Mouse (Mus musculus) common myeloid progenitor, adult 5-6 weeks (primary cell): Measurements from ENCODE around the gene Cdc6. TPM values are rescaled to one million over a fixed set of nuclear protein-coding genes. Genes with fewer than 3 reads are reported as not detected.

ENCODE experiments used
- ATAC-seq: replicated peaks from 2 replicates; pipeline ENCODE4 v1.8.0; 2016; ENCODE audit warnings: low read depth, mild to moderate bottlenecking, moderate TSS enrichment, inconsistent platforms; ENCODE audit not compliant: poor library complexity, severe bottlenecking
- total RNA-seq: library from RNA; stranded (forward); fragments of 200-1000, 187-1606 nt; gene quantifications from 2 replicates; pipeline ENCODE4 v1.2.3, GENCODE M21; 2017

Cdc6 gene
- total RNA-seq, 1 experiment from 2014 or later = 47.2 TPM

- no peak for ATAC-seq
Observed at GRCm38 (mm10) chr11:98955707-98956235, 48.2 kb downstream of the Cdc6 start.

- no peak for ATAC-seq
Observed at GRCm38 (mm10) chr11:98956340-98956739, 48.7 kb downstream of the Cdc6 start.

DNA sequence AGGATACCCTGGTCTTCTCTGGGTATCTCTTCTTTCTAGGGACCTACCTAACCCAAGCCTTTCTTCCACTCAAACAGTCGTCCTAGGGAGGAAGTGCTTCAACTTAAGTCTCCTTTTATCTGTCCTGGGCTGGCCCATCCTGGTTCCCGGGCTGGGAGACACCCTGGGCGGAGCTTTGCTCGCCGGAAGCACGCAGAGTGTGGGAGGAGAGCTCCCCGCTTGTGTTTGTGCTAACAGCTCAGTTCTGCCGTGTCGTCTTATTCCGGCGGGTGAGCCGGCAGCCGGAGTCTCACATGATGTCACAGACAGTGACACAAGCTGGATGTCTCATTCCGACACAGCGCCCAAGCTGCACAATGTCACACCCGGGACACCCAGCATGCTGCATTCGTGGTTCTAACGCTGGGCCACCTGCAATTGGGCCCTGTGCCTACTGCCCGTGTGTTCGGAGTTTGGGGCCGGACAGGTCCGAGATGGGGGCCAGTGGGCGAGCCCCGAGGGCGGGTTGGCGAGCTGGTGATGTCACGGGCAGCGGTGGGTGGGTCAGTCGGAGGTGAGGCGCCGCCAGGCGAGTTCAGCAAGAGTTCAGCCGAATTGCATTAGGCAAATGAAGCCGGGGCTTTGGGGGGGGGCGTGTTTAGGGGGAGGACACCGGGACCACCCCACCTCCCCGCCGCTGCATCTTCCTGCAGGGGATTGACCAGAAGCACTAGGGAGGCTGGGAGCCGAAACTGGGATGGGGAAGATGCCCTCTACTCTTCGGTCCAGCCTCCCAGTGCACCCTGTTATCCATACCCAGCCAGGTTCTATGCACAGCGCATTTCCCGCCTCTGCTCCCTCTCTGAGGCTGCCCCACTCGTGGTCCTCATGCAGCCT is 52.1 kb downstream of the Cdc6 start:
- ATAC-seq = peak; percentile 70

DNA sequence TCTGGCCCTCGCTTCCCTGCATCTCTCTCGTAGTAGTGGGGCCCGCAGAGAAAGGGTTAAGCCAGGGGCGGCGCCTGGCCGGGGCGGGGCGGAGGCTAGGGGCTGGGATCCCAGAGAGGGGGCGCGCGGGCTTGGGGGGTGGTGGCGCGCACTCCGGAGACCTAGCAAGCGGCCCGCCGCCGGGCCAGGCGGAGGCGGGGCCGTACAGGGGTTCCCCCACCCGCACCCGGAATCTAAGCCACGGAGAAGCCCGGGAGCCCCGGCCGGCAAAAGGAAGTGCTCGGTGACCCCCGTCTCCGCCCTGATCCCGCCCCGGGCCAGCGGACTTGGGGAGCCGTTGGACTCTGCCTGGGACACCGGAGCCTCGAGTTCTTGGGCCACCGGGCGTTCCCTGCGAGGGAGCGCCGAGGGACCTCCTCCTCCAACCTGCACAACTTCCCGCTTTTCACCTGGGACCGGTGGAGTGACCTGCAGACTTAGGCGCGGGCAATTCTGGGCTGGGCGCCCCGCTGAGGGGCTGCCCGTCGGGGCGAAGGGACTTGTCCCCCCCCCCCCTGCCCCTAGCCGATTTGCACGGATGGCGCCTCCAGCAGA is 52.8 kb downstream of the Cdc6 start:
- 0 out of 2 replicates have a peak, but pooled peaks have one; percentile 3 for ATAC-seq

GRCm38 (mm10) chr11:98961051-98961592 is 53.5 kb downstream of the Cdc6 start:
- ATAC-seq = no peak

DNA sequence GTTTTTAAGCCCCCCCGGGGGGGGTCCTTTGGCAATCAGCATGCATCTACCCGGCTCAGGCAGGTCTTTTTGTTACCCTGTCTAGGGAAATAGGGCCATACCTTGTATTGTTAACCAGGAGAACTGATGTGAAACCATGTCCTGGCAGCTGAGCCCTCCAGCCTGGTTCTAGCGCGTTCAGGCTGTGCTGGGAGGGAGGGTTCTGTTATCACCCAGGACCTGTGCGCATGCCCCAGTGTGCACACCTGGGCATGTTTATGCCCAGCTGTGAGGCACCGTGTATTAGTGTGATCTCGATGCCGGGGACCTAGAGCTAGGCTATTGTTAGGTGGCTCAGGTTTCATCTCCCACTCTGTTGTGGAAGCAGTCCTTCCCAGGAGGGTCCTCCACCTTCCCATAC is 54.2 kb downstream of the Cdc6 start:
- no peak for ATAC-seq

GRCm38 (mm10) chr11:98962421-98963095 is 55.0 kb downstream of the Cdc6 start:
- no peak for ATAC-seq

- ATAC-seq = peak; percentile 47
Observed at GRCm38 (mm10) chr11:98963191-98964021, 55.8 kb downstream of the Cdc6 start.

DNA sequence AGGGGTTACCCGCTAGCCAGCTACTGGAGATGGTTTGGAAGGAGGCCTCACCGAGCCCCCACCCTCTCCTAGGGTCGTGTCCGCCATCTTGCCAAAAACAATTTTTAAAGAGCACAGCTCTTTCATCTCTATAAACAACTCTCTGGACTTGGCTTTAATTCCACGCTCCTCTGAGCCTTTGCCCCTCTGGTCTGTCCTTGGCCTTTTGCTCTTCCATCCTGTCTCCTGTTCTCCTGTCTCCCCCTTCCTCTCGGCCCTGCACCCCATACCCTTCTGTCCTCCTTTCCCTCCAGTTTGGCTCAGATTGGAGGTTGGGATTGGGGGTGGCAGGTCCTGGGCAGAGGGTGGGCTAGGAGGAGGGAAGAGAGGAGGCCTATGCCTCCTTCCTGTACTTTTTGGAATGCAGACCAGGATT is 56.6 kb downstream of the Cdc6 start:
- ATAC-seq = no peak

GRCm38 (mm10) chr11:98964616-98965415 is 57.2 kb downstream of the Cdc6 start:
- no peak for ATAC-seq

GRCm38 (mm10) chr11:98965416-98966077 is 57.9 kb downstream of the Cdc6 start:
- ATAC-seq = no peak

- ATAC-seq = no peak
Observed at GRCm38 (mm10) chr11:98966499-98967141, 59.0 kb downstream of the Cdc6 start.

DNA sequence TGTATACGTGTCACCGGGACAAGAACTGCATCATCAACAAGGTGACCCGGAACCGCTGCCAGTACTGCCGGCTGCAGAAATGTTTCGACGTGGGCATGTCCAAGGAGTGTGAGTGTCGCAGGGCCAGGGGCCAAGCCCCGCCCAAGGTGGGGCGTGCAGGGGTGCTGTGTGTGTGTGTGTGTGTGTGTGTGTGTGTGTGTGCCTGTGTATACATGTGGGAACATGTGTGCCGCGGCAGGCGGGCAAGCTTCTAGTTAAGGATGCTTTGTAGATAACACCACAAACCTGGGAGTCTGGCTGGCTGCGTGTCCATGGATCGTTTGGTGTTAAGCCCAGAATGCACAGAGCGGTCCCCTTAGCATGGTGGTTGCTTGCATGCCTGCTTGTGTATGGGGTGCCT is 60.5 kb downstream of the Cdc6 start:
- no peak for ATAC-seq

- peak; percentile 45 for ATAC-seq
Observed at GRCm38 (mm10) chr11:98968716-98969495, 61.3 kb downstream of the Cdc6 start.

DNA sequence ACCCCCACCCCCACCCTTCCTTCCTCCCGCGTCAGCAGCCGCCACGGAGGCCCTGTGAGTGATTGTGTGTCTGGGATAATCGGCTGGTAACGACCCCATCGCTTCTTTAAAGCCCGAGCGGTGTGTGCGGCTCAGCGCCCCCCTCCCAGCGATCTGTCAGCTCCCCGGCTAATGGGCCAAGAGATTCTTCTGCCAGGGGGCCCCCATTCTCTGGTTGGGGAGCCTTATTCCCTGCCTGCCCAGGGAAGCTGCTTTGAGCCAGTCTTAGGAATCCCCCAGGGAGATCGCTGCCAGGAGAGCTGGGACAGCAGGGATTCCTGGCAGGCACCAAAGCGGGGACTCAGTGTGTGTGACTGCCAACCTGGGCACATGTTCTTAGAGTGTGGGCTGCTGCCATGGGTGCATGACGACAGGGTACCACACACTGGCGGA is 61.9 kb downstream of the Cdc6 start:
- ATAC-seq = no peak

- ATAC-seq = no peak
Observed at GRCm38 (mm10) chr11:98970191-98970925, 62.8 kb downstream of the Cdc6 start.
